9 mouse cellular contexts compared by ENCODE assay signal in genomic region chr2:179762521-179763305, GRCm38 (mm10).
DNase-seq lines count a peak whose midpoint lies in the region; ATAC-seq and TF ChIP-seq lines count a peak whose summit lies in the region.
"Had no signal": no experiment of that assay in that cellular context is flagged by ENCODE, and none has a peak within 500 bp of the region (broad histone marks: within the 10 kb centered on the region; RNA-seq: fewer than 3 reads in every experiment).

No protein-coding gene starts in this region.

- H3K9me3 ChIP-seq in hindbrain, embryonic 14.5 days (ENCODE audit: control insufficient read depth, low read length): no peaks in the 10 kb centered on the region
- H3K9me3 ChIP-seq in hindbrain, embryonic 10.5 days: no peaks in the 10 kb centered on the region
- H3K9me3 ChIP-seq: stomach, embryonic 15.5 days had no signal

- H3K4me3 ChIP-seq in hindbrain, embryonic 14.5 days (replicated peaks; ENCODE audit: low read length): no peak overlapping the region
- H3K4me3 ChIP-seq in hindbrain, embryonic 10.5 days: no peak overlapping the region
- H3K4me3 ChIP-seq in cortical plate, adult 2 months (ENCODE audit: insufficient read depth, low read length): no peak overlapping the region
- H3K4me3 ChIP-seq: stomach, embryonic 15.5 days had no signal

- H3K27ac ChIP-seq in hindbrain, embryonic 14.5 days: no peak overlapping the region
- H3K27ac ChIP-seq in hindbrain, embryonic 10.5 days: no peak overlapping the region
- H3K27ac ChIP-seq in cortical plate, adult 2 months (ENCODE audit: insufficient read depth, low read length): no peak overlapping the region
- H3K27ac ChIP-seq: stomach, embryonic 15.5 days had no signal

- TF ChIP-seq POLR2A in brain, embryonic 14.5 days (IDR thresholded peaks at IDR 0.05; ENCODE audit: borderline replicate concordance, extremely low read depth, insufficient read depth, insufficient read length, poor library complexity, severe bottlenecking): no peak
- TF ChIP-seq POLR2A in cortical plate, adult 2 months (IDR thresholded peaks at IDR 0.05; ENCODE audit: extremely low read depth, insufficient read depth, low read length): no peak

- WGBS in hindbrain, embryonic 14.5 days: 44% methylated on average over 13 of the region's 13 CpGs
- WGBS in hindbrain, embryonic 10.5 days: 79% methylated on average over 13 of the region's 13 CpGs

- peaks cover 36% of the 10 kb centered on the region for H3K4me1 ChIP-seq in hindbrain, embryonic 14.5 days (replicated peaks; ENCODE audit: control insufficient read depth, insufficient read depth, low read length)
- H3K4me1 ChIP-seq in hindbrain, embryonic 10.5 days (replicated peaks): peaks cover 44% of the 10 kb centered on the region
- H3K4me1 ChIP-seq in cortical plate, adult 2 months (ENCODE audit: control insufficient read depth, insufficient read depth, low read length): no peaks in the 10 kb centered on the region

- peak; percentile 40 for DNase-seq in hindbrain, embryonic 14.5 days (ENCODE audit: low spot score)
- no peak for DNase-seq in hindbrain, embryonic 10.5 days (ENCODE audit: low spot score)
- peak; percentile 93 for DNase-seq in brain, embryonic 14.5 days (ENCODE audit: low read depth)
- peak; percentile 38 to 48 for DNase-seq in layer of hippocampus, postnatal 36 days
- DNase-seq in lung, postnatal 4 days: no peak
- no peak for DNase-seq in kidney, postnatal 14 days
- no peak for DNase-seq in urinary bladder, postnatal 14 days (ENCODE audit: low spot score)

- no peaks in the 10 kb centered on the region for H3K36me3 ChIP-seq in hindbrain, embryonic 14.5 days (replicated peaks; ENCODE audit: control insufficient read depth, insufficient read depth)
- no peaks in the 10 kb centered on the region for H3K36me3 ChIP-seq in hindbrain, embryonic 10.5 days
- H3K36me3 ChIP-seq: stomach, embryonic 15.5 days had no signal

- H3K27me3 ChIP-seq in hindbrain, embryonic 14.5 days (ENCODE audit: control insufficient read depth, insufficient read depth, low read length): no peaks in the 10 kb centered on the region
- peaks cover 25% of the 10 kb centered on the region for H3K27me3 ChIP-seq in hindbrain, embryonic 10.5 days (ENCODE audit: insufficient read depth, poor library complexity, severe bottlenecking)

- peak; percentile 49; the same call in 1 of the 2 replicates for ATAC-seq in hindbrain, embryonic 14.5 days (ENCODE audit: low FRiP score)

- H3K4me2 ChIP-seq in hindbrain, embryonic 14.5 days (replicated peaks): no peak overlapping the region
- H3K4me2 ChIP-seq: stomach, embryonic 15.5 days had no signal

- TF ChIP-seq CTCF in brain, embryonic 14.5 days (IDR thresholded peaks at IDR 0.05; ENCODE audit: borderline replicate concordance, extremely low read depth, insufficient read depth, insufficient read length): no peak
- 0 out of 2 replicates have a peak, but pooled peaks have one; percentile 9 for TF ChIP-seq CTCF in cortical plate, adult 2 months (IDR thresholded peaks at IDR 0.05; ENCODE audit: extremely low read depth, insufficient read depth, low read length)

- H3K9ac ChIP-seq in hindbrain, embryonic 14.5 days: no peak overlapping the region
- H3K9ac ChIP-seq: stomach, embryonic 15.5 days had no signal

Comparison
In these comparisons a context has a peak if more than half of its experiments do, and no peak if none do; other contexts are left out.
1. DNase-seq: peak in hindbrain, embryonic 14.5 days (single experiment), brain, embryonic 14.5 days (single experiment) and layer of hippocampus, postnatal 36 days (2 of 2); none in hindbrain, embryonic 10.5 days (single experiment), lung, postnatal 4 days (0 of 2), kidney, postnatal 14 days (single experiment) and urinary bladder, postnatal 14 days (single experiment).